Mouse (Mus musculus) limb, embryonic 11.5 days (tissue): ENCODE data around the gene Nxpe4. TPM values are rescaled to one million over a fixed set of nuclear protein-coding genes. Genes with fewer than 3 reads are reported as not detected.

ENCODE experiments used
- ATAC-seq: fragments of 200-750 bp; cut with Nextera tagmentation; 2 replicates; pipeline ENCODE4 v1.8.0; 2017; ENCODE audit warnings: low read depth; ENCODE audit not compliant: insufficient number of reproducible peaks, low FRiP score, low TSS enrichment
- DNase-seq: peaks from one replicate; pipeline ENCODE4 v3.0.0-alpha.2; 2015; ENCODE audit warnings: low spot score
- H3K27ac ChIP-seq: fragments of 300-500 bp; sonication (generic); replicated peaks from 2 replicates; pipeline ENCODE4 v1.5.1; 2014; ENCODE audit warnings: low read depth, mild to moderate bottlenecking, low read length
- H3K27me3 ChIP-seq: fragments of 300-500 bp; sonication (generic); 2 replicates; pipeline ENCODE4 v1.6.1; 2014; ENCODE audit warnings: mild to moderate bottlenecking, low read length, mixed read lengths; ENCODE audit not compliant: control insufficient read depth, insufficient read depth
- H3K36me3 ChIP-seq: fragments of 300-500 bp; sonication (generic); 2 replicates; pipeline ENCODE4 v1.6.1; 2014; ENCODE audit warnings: mild to moderate bottlenecking, low read length, moderate library complexity, mixed read lengths; ENCODE audit not compliant: control insufficient read depth, insufficient read depth
- H3K4me1 ChIP-seq: fragments of 300-500 bp; sonication (generic); 2 replicates; pipeline ENCODE4 v1.6.1; 2014; ENCODE audit warnings: low read length, mixed read lengths; ENCODE audit not compliant: control insufficient read depth, insufficient read depth
- H3K4me2 ChIP-seq: fragments of 300-500 bp; sonication (generic); 2 replicates; pipeline ENCODE4 v1.6.1; 2014; ENCODE audit warnings: low read depth, mild to moderate bottlenecking, moderate library complexity; ENCODE audit not compliant: severe bottlenecking
- H3K4me3 ChIP-seq: fragments of 300-500 bp; sonication (generic); 2 replicates; pipeline ENCODE4 v1.5.1; 2014; ENCODE audit warnings: low read depth, low read length
- H3K9ac ChIP-seq: fragments of 300-500 bp; sonication (generic); 2 replicates; pipeline ENCODE4 v1.6.1; 2014; ENCODE audit warnings: mild to moderate bottlenecking, low read length
- H3K9me3 ChIP-seq: fragments of 300-500 bp; sonication (generic); 2 replicates; pipeline ENCODE4 v1.6.1; 2016; ENCODE audit warnings: low read length; ENCODE audit not compliant: control insufficient read depth
- WGBS: fragments of 180-500 bp; shearing (Covaris S2); extraction: QIAGEN DNeasy Blood & Tissue Kit; methylation state at CpG from one replicate; pipeline ENCODE4 v1.1.7; 2014; 5-methylcytosine and 5-hydroxymethylcytosine counted together
- polyA plus RNA-seq: library from polyadenylated mRNA; unstranded; fragments of >200 nt; fragmentation: Nextera tagmentation; extraction: Ambion mirVana; gene quantifications from 2 replicates; pipeline ENCODE4 v1.2.1, GENCODE M21; 2014

Gene Nxpe4
- polyA plus RNA-seq, 1 experiment from 2014 or later, result 7.0 TPM

DNA sequence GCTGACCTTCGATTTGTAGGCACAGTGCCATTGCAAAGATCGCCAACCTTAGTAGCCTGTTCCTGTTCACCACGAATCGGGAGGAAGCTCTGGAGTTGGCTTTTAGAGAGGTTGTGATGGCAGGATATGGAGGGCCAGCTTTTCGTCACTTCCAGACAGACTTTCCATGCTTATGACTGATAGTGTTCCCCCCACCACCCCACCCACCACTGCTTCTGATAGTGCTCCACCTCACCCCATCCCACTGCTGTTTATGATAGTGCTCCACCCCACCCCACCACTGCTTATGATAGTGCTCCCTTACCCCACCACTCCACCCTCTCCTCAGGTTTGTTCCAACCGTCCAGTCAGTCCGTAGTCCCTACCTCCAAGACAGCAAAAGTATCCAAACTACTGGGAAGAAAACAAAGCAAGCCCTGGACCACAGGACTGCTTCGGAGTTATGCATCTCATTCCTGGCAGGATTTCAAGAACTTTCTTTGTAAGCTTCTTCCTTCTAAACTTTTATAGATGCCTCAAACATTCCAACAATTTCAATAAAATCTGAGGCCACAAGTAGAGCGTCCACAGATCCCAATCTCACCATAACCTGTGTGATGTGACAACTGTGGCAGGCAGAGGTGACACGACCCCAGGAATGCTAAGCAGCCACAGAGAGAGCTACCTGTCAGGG, 179.0 kb downstream of the Nxpe4 start:
- no peaks in the 10 kb centered on the region for H3K9me3 ChIP-seq
- no peaks in the 10 kb centered on the region for H3K4me1 ChIP-seq
- DNase-seq, result no peak
- H3K27ac ChIP-seq, result no peak overlapping the region
- H3K4me3 ChIP-seq, result no peak overlapping the region
- WGBS, result 84% methylated on average over 10 of the region's 10 CpGs
- H3K27me3 ChIP-seq, result no peaks in the 10 kb centered on the region
- no peak overlapping the region for H3K4me2 ChIP-seq
- no peak for ATAC-seq
- H3K36me3 ChIP-seq, result no peaks in the 10 kb centered on the region
- no peak overlapping the region for H3K9ac ChIP-seq

DNA sequence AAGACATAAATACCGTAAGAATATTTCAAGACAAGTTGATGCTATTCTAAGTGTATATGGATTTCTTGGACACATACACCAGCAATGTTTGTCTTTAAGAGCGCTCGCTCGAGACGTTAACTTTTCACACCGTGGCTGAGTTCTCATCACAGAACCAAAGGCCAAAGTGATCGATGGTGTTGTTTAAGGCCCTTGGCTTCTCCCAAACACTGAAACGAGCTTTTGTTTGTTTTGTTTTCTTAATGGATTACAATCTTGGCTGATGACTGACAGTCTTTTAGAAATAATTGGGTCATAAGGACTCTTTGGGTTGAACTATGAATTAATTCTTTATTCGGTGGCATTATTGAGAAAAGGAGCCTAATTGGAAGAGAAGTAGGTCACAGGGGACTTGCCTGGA, 183.6 kb downstream of the Nxpe4 start:
- Histone ChIP-seq H3K36me3 (no peaks in the 10 kb centered on the region), H3K27ac (no peak overlapping the region), H3K9me3 (no peaks in the 10 kb centered on the region), H3K9ac (no peak overlapping the region), H3K27me3 (no peaks in the 10 kb centered on the region), H3K4me1 (no peaks in the 10 kb centered on the region), H3K4me3 (no peak overlapping the region), H3K4me2 (no peak overlapping the region)
- DNase-seq, result no peak
- no peak for ATAC-seq
- 82% methylated on average over 9 of the region's 9 CpGs for WGBS

DNA sequence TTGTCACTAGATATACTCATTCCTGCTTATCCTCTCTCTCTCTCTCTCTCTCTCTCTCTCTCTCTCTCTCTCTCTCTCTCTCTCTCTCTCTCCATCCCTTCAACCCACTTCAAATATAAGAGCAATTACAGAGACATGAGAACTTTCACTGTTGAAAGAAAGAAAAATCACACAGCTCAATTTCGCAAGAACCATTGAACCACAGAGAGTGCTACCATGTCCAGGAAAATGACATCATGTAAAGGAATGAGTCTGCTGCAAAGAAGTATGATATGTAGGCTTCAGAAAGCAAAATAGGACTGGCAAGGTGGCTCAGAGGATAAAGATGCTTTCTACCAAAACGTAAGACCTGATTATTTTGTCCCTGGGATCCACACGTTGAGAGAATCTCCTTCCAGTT, 184.0 kb downstream of the Nxpe4 start:
- Histone ChIP-seq H3K27ac (no peak overlapping the region), H3K27me3 (no peaks in the 10 kb centered on the region), H3K36me3 (no peaks in the 10 kb centered on the region), H3K9me3 (no peaks in the 10 kb centered on the region), H3K4me3 (no peak overlapping the region), H3K9ac (no peak overlapping the region), H3K4me1 (no peaks in the 10 kb centered on the region), H3K4me2 (no peak overlapping the region)
- ATAC-seq, result no peak
- WGBS, result 88% methylated on average over 3 of the region's 3 CpGs
- no peak for DNase-seq

DNA sequence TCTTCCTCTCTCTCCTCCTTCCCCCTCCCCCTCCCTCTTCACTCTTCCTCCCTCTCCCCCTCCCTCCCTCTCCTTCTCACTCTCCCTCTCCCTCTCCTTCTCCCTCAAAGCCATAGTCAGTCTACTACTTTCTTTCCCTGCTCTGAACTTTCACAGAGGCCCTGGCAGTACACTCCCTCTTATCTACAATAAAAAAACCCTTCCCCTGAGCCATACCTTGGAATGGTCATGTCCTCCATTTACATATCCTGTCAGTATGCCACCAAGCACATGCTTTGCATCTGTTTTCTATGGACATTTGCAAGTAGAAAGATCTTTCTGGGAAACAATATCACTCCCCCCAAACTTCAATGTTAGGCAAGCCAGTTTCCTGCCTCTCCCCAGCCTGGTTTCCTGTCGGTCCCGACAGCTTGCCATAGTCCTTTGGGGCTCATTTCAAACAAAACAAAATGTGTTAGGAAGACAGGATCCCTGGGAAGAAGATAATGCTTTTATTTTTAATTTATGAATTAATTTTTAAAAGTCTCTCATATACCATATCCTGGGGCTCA, 191.4 kb downstream of the Nxpe4 start, which contains the start of gene Nxpe2:
TSS of gene Nxpe2 (minus strand) at position 307 of the 551 bp plus-strand sequence.
- Histone ChIP-seq H3K4me1 (peaks cover 10% of the 10 kb centered on the region), H3K27ac (no peak within 1 kb of the TSS; the same call in 1 of the 2 replicates), H3K4me2 (no peak within 1 kb of the TSS), H3K9ac (no peak within 1 kb of the TSS), H3K9me3 (no peaks in the 10 kb centered on the region), H3K4me3 (no peak within 1 kb of the TSS), H3K36me3 (no peaks in the 10 kb centered on the region), H3K27me3 (no peaks in the 10 kb centered on the region)
- DNase-seq (no peak), ATAC-seq (no peak)
- WGBS, result 41% methylated on average over 2 of the region's 2 CpGs

DNA sequence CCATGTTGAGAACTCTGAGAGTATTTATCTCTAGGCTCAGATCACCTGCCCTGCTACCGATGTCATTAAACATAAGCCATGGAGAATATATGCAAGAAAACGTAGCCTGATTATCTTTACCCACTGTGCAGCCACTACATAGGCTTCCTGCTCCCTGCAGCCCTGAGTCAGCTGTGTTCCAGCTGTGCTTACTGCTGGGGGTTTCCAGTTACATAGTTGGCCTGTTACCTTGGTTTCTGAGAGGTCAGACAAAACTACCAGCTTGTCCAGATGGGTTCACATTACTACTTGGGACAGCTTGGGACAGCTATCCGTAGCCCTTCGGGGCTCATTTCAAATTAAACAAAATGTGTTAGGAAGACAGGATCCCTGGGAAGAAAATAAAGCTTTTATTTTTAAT, 192.3 kb downstream of the Nxpe4 start:
- Histone ChIP-seq H3K36me3 (no peaks in the 10 kb centered on the region), H3K9me3 (no peaks in the 10 kb centered on the region), H3K27ac (no peak overlapping the region), H3K4me3 (no peak overlapping the region), H3K4me2 (no peak overlapping the region), H3K9ac (no peak overlapping the region), H3K27me3 (no peaks in the 10 kb centered on the region), H3K4me1 (peaks cover 10% of the 10 kb centered on the region)
- DNase-seq (peak; percentile 72), ATAC-seq (no peak)
- WGBS, result 45% methylated on average over 4 of the region's 4 CpGs

DNA sequence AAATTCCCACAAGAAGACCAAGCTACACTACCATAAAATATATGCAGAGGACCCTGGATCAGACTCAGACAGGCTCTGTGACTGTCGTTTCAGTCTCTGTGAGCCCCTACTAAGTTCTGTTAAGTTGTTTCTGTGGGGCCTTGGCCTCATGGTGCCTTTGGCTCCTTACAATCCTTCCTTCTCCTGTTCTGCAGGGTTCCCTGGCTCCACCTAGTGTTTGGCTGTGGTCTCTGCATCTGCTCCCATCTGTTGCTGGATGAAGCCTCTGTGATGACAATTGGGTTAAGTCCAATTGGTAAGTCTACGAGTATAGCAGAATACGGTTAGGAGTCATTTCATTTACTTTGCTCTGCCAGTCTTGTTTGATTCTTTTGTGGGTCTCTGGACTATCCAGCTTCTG, 193.0 kb downstream of the Nxpe4 start:
- Histone ChIP-seq H3K27ac (no peak overlapping the region), H3K4me2 (no peak overlapping the region), H3K9ac (no peak overlapping the region), H3K27me3 (no peaks in the 10 kb centered on the region), H3K9me3 (no peaks in the 10 kb centered on the region), H3K4me3 (no peak overlapping the region), H3K36me3 (no peaks in the 10 kb centered on the region), H3K4me1 (peaks cover 10% of the 10 kb centered on the region)
- WGBS, result 56% methylated on average over 3 of the region's 3 CpGs
- no peak for ATAC-seq
- peak; percentile 78 for DNase-seq

DNA sequence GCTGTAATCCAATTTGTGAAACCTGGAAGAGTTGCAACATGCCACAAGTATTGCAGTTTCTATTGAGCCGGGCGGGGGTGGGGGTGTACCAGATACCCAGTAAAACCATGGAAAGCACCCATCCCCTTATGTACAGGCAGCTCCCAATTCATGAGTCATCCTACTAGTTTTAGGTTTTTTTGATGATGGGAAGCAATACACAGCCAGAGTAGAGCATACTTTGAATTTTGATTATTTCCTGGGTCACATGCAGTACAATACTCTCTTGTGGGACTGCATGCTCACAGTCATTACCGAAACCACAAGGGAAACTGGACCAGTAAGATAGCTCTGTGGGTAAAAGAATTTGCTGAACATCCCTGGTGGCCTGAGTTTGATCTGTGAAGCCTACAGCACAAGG, 195.3 kb downstream of the Nxpe4 start:
- H3K36me3 ChIP-seq, result no peaks in the 10 kb centered on the region
- no peak for DNase-seq
- H3K4me3 ChIP-seq, result no peak overlapping the region
- H3K27me3 ChIP-seq, result no peaks in the 10 kb centered on the region
- H3K4me2 ChIP-seq, result no peak overlapping the region
- no peak overlapping the region for H3K9ac ChIP-seq
- ATAC-seq, result no peak
- 92% methylated on average over 3 of the region's 3 CpGs for WGBS
- no peak overlapping the region for H3K27ac ChIP-seq
- peaks cover 12% of the 10 kb centered on the region for H3K4me1 ChIP-seq
- H3K9me3 ChIP-seq, result no peaks in the 10 kb centered on the region

DNA sequence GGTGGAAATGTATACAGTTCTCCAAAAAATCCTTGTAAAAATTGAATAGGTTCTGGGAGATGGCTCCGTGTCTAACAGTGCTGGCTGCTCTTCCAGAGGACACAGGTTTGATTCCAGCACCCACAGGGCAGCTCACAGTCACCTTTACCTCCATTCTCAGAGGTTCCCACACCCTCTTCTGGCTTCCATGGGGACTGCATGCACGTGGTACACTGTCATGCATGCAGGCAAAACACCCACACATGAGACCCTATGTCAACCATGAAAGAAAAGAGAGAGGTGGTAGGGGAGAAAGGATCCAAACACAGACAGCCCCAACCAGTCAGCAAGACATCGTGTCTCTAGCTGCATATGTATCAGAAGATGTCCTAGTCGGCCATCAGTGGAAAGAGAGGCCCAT, 199.0 kb downstream of the Nxpe4 start:
- Histone ChIP-seq H3K9me3 (no peaks in the 10 kb centered on the region), H3K27me3 (no peaks in the 10 kb centered on the region), H3K9ac (no peak overlapping the region), H3K4me2 (no peak overlapping the region), H3K4me1 (0 out of 2 replicates have a peak, but pooled peaks cover 2% of the 10 kb centered on the region), H3K27ac (no peak overlapping the region), H3K36me3 (no peaks in the 10 kb centered on the region), H3K4me3 (no peak overlapping the region)
- ATAC-seq, result no peak
- DNase-seq, result no peak
- 59% methylated on average over 4 of the region's 4 CpGs for WGBS
